Mouse (Mus musculus) gastrocnemius, postnatal 25 days (tissue): ENCODE measurements around the gene Tmem273. TPM values are rescaled to one million over a fixed set of nuclear protein-coding genes. Genes with fewer than 3 reads are reported as not detected.

Experiments
- DNase-seq: peaks from one replicate; pipeline ENCODE4 v3.0.0; 2022
- long read RNA-seq, 2 experiments: library from polyadenylated mRNA; stranded (forward); transcript quantifications; one replicate each; pipeline ENCODE4 v2.0.0; 2021
- total RNA-seq, 2 experiments: library from RNA; stranded (reverse); gene quantifications; 1 replicate in 1 of 2; 2 replicates in 1 of 2; pipeline ENCODE4 v1.2.3; 2021

Gene Tmem273
- not detected for total RNA-seq
- long read RNA-seq, experiment 1 = 0 reads
- long read RNA-seq, experiment 2 = 0 reads

DNA sequence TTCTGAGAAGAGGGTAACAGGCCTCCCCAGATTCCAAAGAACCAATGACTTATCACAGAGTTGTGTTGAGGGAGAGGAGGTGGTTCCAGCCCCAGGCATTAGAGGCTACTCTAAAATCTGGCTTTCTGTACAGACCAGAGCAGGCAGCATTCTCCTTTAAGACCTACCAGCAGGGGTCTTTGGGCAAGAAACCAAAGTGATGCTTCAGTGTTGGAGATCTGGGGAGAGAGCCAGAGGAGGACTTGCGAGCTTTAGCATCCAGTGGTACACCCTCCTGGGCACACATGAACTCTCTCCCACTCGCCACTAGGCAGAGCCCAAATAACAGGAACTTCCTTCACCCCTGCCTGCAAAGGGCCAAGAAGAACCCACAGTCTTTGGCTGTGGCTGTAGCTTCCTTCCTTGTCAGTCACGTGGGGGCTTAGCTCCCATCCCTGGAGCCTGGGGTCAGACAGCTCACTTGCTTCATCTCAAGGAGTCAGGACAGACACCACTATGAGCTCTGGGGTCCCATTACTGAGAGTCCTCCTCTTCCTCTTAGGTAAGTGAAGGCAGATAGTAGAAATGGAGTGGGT lies at the start of gene Tmem273:
Tmem273 (plus strand) TSS at position 408 of the 575 bp plus-strand sequence.
- DNase-seq = no peak

DNA sequence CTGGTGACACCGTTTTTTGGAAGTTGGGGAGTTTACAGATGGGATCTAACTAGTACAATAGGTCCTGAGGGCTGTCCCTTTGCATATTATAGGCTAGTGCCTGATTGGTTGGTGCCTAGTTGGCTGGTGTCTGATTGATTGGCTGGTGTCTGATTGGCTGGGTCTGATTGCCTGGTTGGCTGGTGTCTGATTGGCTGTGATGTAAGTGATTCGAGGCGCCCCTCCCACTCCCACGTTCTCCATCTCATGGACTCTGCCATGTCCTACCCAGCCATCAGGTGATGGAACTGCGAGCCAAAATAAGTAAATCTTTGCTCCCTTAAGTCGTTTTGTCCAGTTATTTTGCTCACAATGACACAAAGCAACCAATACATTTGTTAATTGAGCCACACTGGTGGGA lies 49.2 kb upstream of the Tmem273 start:
- no peak for DNase-seq

DNA sequence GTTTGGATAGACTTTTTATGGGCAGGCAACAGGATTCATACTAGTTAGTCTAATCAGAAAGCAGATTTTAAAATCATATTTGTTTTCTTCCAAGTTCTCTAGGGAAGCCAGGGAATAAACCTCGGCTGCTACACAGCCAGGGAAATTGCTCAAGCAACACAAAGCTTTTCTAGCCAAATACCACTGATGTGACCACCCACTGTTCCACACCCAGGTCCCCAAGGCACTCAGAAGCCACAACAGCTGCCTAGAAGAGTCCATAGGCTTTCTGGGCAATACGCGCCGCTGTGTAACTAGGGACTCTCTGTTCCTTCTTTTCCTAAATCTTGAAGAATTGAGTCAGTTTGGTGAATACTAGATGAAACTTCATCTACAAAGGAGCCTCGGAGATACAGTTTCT lies 47.2 kb upstream of the Tmem273 start:
- DNase-seq = peak; percentile 63

DNA sequence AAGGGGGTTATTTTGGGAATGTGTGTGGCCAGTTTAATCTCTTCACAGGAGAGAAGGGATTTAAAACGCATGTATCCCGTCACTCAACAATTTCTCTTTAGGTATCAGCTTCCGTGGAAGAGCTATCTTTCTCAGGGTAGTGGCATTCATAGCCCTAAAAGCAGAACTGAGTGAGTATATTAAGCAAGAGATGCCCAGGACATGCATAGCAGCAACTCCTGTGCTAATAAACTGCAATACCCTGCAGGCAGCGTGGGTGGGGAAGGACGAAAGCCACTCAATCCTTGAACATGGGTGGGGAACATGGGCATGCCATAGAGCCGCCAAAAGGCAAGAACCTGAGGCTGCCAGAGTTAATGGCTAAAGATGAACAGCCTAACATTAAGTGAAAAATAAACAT lies 37.2 kb upstream of the Tmem273 start:
- no peak for DNase-seq

DNA sequence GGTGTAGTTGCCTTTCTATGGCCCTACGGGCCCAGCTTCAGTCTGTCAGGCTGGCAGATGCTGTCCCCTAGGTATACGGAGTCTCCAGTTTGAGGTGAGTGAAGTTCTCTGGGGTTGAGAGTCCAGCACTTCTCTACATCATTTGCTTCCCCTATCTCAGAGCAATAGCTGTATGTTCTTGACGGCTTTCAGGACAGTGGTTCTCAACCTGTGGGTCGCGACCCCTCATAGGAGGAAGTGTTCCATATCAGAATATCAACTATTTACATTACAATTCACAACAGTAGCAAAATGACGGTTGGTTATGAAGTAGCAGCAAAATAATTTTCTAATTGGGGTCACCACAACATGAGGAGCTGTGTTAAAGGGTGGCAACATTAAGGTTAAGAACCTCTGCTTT lies 35.0 kb upstream of the Tmem273 start:
- no peak for DNase-seq

DNA sequence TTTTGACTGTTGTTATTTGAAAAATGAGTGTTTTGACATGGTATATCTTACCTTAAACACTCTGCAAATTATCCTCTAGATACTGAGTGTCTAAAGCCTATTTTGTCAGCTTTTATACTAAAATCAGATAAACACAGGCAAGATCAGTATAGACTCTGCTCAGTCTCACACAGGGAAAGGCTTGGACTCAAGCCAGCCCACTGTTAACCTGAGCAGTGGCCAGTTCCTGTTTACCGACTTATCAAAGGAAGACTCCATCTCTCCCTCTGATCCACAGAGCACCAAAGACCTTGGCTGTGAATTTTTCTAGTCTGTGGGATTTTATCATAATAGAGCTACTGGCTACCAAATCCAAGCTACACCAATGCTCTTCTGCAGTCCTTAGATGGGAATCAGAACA lies 31.5 kb upstream of the Tmem273 start:
- no peak for DNase-seq

DNA sequence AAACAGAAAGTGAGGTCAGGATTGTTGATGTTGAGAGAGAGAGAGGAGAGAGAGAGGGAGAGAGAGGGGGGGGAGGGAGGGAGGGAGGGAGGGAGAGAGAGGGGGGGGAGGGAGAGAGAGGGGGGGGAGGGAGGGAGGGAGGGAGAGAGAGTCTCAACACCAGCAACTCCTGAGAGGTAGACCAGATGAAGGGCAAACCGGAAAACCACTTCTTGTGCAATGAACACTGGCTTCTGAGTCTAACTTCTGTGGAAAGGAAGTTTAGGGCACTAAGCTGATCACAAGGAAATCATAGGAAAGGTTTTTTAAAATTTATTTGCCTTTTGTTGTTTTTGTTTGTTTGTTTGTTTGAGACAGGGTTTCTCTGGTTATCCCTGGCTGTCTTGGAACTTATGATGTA lies 23.6 kb upstream of the Tmem273 start:
- DNase-seq = no peak

DNA sequence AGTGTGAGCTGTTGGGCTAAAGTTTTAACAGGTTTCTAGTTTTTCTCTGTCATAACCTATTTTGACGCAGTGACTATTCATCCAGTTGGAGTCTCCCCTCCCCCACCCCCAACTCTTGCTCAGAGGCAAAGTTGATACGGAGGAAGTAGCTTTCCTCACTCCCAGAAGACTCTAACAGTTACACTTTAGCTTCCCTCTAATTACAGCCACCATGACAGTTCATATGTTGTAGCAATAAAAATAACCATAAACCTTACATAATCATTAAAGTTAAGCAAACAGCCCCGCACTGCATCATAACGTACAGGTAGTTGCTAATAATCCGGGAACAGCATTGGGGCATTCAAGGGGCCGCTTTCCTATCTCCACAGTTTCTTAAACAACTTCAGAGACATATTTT lies 15.2 kb upstream of the Tmem273 start:
- DNase-seq = no peak

DNA sequence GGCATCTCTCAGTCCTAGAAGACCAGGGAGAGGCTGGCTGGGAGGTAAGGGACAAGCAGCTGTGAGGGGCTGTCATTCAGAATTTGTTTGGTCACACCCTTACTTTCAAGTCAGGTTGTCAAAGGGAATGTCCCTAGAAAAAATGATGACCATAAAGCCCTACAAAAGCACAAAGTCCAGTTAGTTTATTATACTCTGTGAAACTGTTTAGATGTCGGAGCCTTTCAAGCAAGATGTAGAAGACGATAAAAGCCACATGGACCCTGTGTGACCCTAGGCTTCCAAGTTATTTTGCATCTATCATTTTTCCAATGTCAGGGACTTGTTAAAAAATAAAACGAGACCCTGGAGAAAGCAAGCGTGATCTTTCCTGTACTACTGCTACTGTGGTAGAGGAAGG lies 13.7 kb upstream of the Tmem273 start:
- no peak for DNase-seq

DNA sequence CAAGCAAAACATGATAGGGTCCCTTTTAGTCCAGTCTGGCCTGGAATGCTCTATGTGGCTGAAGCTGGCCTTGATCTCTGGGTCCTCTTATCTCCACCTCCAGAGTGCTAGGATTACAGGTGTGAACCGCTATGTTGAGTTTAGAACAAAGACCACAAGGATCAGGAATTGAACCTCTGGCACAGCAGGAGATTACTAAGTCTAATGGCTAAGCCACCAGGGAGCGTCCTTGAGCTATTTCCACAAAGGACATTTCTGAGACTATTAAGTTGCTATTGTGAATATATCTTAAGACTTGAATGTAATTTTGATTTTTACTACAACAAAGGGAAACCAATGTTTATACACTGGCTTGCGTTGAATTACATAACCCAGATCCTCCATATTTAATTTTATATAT lies 13.0 kb upstream of the Tmem273 start:
- no peak for DNase-seq

DNA sequence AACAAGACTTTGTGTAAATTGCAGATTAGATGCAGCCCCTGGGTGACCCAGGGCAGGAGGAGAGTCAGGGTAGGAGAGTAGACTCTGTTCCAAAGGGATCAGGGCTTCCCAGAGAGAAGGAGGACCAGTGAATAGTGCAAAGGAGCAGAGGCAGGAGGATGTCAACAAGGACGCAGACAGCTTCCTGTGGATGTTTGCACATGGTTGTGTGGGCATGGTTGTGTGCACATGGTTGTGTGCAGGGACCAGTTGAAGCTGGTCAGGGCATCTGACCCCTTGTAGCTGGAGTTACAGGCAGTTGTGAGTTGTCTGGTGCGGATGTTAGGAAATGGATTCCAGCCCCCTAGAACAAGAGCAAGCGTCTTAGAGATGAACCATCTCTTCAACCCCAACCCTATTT lies 12.3 kb upstream of the Tmem273 start:
- DNase-seq = no peak

DNA sequence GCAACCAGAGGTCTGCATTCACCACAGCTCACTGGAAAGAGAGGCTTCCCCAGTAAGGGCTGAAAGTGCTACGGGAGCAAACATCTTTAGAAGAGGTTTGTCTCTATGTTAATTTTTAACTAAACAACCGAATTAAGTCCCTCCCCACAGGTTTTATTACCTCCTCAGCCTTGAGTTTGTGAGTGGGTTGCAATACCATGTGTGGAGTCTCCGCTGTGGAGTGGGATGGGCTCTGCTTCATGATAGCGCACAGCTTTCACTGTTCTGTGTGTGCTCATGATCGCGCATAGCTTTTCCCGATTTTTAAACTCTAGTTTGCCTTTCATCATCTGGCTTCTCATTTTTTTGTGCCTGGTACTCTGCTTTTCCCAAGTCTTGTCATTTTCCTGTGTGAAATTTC lies 9.7 kb upstream of the Tmem273 start:
- no peak for DNase-seq

DNA sequence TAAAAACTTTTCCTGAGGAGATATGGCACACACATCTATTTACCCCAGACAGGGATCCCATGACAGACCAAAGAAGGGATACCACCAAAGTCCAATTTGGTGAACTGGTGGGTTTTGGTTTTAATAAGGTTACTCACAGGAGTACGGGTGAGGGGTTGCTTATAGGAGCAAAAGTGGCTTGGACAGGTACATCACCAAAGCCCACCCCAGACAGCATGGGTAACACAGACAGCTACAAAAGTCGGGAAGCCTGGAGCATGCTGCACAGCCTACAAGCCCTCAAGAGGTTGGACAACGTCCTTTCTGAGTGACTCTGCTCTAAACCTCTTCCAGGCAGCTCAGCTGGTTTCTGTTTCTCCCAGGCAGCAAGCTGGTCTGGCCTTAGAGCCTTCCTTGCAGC lies 7.4 kb upstream of the Tmem273 start:
- DNase-seq = no peak

DNA sequence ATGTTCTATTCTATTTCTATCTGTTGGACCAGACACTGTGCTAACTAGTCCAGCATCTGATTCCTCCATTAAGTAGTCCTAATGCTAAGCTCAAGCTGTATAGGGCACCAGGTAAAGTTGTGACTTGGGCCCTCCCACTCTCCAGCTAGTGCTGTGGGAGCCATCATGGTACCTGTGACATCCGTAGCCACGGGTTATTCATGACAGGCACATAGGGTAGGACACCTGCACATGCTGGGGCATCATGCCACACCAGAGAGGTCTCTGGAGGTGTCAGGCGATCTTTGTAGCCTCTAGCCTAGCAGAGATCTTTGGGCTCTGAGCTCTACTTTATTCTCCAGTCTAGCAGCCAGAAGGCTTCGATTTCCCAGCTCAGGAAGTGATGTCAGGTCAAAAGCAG lies 2.9 kb upstream of the Tmem273 start:
- no peak for DNase-seq

DNA sequence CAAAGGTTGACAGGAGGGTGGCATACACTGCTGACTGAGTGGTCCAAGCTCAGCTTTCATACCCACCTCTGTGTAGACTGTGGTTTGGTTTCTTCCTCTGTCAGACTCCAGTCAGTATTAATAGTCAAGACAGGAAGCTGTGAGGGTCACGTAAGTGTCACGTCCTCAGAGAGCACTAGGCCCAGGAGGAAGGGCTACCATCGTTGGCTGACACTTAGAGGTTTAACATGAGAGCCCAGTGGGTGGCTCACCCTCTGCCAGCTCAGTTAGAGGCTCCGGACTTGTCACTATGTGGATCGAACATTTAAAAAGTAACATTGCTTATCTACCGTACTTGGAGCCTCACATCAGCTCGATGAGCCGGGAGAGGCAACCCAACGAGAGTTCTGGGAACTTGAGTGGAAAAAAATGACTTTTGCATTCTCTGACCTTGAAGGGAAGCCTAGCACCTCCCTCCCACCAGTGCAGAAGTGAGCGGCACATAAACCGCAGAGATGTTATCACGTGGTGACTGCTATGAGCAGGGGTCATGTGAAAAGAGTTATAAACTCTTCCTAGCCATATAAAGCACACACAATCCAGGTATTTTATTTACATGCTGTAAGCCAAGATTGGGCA lies 1.5 kb upstream of the Tmem273 start:
- no peak for DNase-seq

DNA sequence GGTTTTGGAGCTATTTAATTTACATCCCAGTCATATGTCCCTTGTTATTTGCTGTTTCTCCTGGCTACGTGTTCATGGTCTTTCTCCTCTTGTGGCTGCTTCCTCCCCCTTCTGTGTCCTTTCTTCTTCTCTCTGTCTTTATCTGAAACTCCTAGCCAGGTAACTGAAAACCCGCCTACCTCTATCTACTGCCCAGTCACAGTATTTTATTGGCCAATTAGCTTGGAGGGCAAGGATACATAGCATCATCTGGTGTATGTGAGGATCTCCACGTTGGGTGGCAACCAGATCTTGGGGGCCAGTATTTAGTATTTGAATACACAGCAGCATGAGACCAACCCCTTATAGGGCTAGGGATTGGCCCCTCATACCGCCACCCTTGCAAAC lies 1.0 kb upstream of the Tmem273 start:
- no peak for DNase-seq

DNA sequence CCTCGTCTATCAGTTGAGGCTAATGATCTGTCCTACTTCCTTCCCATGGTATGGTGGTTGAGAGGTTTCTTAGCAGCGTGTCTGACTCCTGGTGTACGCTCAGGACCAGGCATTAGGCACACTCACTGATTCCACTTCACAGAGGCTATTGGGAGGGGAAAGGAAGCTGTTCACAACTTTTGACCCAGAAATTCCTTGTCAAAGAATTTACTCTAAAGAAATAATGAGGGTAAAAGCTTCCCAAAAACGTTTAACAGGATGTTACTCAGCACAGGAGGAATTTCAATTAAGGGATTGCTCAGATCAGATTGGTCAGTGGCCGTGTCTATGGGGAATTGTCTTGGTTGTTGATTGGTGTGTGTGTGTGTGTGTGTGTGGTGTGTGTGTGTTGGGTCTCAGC lies 1.9 kb downstream of the Tmem273 start:
- DNase-seq = no peak

DNA sequence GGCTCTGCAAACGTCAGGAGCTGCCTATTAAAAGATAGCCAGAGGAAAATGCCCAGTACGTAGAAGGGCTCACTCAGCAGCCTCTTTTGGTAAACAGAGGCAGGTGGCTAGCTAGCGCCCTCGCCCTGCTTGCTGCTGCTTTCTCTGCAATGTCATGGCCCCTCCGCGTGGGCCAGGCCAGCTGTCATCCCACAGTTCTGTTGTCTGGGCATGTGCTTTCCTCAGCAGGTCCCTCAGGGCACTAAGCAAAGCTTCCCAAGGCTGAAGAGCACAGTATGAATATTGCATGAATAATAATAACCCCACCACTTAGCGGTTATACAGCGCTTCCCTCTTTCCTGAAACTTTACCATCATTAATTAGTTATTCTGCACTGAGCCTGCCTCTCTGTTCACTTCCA lies 10.6 kb downstream of the Tmem273 start:
- no peak for DNase-seq

DNA sequence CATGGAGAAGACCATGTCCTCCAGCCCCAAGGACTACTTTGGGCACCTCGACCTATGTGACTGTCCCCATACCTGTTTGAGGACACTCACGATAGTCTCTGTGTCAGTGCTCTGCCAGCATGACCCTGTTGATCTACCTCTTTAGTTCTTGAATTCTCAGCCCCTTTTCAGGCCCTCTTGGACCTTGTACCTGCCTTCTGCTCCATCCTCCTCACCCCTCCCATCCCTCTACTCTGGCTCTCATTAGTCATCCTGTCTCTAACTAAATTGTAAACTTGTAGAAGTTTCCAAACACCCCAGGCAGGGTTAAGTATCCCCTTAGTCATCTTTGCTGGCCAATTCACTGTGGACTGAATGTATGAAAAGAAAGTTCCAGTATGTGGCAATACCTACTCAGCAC lies 12.0 kb downstream of the Tmem273 start:
- no peak for DNase-seq

DNA sequence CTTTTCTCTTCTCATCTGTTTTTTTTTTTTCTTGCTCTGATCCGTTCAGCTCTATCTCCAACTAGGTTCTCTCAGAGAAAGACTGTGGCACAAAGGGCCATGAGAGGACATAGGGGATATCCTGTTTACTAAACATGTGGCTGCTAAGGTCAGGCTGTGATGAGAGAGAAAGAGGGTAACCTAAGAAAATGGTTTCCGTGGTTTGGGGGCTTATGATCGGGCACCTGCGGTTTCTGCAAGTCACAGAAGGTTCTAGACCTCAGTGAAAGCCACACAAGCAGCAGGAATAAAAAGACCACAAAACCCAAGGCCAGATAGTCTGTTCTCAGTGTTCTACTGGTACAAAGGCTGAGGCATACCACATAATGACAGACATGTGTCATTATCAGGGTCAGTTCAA lies 12.6 kb downstream of the Tmem273 start:
- DNase-seq = no peak

DNA sequence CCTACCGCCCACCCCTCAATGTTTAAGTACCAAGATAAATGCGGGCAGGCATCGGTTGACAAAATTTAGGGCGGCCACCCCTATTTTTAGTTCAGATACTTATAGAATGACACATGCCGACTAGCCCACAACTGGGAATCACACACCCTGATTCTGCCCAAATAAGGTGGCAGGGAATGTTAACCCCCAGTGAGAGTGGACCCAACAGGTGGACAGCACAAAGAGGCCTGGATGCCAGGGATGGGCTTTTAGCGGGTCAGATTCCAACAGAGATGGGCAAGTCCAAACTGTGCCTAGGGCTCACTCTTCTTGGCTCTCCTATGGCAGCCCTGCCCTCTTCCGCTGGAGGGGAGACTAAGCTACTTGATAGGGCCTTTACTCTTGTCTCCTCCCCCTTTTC lies 14.3 kb downstream of the Tmem273 start:
- DNase-seq = no peak

DNA sequence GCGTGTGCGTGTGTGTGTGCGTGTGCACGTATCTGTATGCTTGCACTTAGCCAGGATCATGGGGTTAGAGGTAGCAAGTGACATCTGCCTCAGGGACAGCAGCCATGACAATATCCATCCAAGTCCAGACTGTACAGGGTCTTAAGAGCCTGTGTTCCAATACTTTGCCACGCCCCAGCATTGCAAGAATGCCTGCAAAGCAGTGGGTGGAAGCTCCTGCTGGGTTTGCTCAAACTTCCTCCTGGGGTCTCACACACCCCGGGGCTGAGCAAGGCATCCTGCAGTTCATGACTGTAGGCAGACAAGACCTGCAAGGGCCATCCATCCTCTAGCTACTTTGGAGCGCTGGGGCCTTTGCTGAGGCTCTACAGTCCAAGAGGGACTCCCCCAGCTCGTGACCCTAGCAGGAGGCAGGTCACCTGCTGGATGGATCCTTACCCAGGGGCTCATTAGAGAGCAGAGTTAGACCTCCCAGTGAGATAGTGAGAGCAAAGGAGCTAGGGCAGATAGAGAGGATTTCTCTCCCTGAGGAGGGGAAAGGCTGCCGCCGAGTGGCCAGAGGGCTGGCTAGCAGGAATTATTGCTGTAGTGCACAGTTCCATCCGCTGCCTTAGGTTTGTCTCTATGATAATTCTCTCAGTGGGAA lies 15.4 kb downstream of the Tmem273 start:
- peak; percentile 11 for DNase-seq

DNA sequence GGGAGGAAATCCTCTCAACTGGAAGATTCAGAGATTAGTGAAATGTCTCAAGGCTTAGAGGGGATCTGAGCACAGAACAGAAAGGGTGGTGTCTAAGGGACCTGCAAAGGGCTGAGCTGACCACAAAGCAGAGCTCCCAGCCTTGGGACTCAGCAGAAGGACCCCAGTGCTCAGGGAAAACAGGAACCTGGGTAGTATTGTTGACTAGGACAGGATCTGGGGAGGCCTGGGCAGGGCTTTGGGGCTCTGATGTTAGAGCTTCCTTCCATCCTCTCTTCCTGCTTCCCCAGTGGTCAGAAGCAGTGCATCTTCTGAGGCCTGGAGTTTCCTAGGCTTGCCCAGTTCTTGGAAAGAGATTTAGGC lies 15.9 kb downstream of the Tmem273 start:
- no peak for DNase-seq

DNA sequence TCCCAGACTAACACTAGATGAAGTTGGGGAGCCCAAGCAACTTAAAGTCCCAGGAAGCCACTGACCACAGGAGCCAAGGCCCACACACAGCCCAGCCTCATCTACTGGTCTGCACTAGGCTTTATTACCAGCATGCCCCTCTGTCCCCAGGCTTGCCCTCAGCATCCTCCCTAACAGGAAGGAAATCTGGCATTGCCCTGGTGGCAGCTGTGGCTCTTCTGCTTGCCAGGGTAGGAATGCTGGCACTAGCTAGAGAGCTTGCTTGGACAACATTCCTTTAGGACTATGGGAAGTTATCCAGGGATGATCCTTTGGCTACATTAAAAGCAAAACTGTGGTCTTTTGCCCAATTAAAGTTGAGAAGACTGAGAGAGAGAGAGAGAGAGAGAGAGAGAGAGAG lies 24.3 kb downstream of the Tmem273 start:
- no peak for DNase-seq
